Mouse (Mus musculus) liver, postnatal 0 days (tissue): Measurements from ENCODE around the gene Efna3.

Source experiments
- CTCF ChIP-seq: sonication (generic); IDR thresholded peaks from 2 replicates; pipeline ENCODE4 v1.5.1; 2016; ENCODE audit warnings: antibody characterized with exemption, low read depth
- EP300 ChIP-seq: IDR thresholded peaks from 2 replicates; pipeline ENCODE4 v1.6.1; 2016; ENCODE audit warnings: antibody characterized with exemption, low read depth, mild to moderate bottlenecking

DNA sequence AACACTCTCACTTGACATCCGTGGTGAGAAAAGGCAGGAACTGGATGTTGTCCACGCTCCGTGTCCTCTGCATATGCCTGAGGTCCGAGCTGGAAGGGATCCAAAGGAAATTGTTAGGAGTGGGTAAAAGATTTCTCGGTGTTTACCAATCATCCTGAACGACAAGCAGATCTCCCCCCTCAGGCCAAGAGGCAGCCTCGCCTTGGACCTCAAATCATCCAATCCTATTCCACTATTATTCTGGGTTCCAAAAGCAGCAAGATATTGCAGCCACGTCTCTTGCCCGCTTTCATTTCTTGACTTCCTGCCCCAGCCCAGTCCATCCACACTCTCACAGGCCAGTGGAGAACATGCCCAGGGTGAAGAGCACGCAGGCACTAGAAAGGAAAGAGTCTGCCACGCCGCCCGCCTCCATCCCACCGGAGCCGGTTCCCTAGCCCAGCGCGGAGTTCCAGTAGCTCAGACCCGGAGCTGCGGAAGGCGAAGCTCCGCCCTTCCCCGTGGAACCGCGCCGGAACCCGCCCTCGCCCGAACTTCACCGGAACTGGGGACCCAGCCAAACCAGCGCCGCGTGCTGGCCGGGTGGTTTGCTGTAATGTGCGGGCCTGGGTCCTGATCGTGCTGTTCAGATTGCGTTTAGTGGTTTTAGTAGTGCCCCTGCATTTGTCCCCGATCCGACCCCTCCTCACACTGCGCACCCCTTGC, 52.6 kb downstream of the Efna3 start, which contains the start of gene Slc50a1:
- TF ChIP-seq CTCF (peak; percentile 57), EP300 (no peak; the same call in 1 of the 2 replicates)
